Mouse (Mus musculus): ENCODE results near the gene Ext2. TPM values are rescaled to one million over a fixed set of nuclear protein-coding genes. Genes with fewer than 3 reads are reported as not detected.
A peak's percentile ranks its signal among the peaks of the same experiment; 100 is the strongest.

The Ext2 gene
- total RNA-seq, 2 experiments from 2014 or later: 55.4 to 62.4 TPM

DNA sequence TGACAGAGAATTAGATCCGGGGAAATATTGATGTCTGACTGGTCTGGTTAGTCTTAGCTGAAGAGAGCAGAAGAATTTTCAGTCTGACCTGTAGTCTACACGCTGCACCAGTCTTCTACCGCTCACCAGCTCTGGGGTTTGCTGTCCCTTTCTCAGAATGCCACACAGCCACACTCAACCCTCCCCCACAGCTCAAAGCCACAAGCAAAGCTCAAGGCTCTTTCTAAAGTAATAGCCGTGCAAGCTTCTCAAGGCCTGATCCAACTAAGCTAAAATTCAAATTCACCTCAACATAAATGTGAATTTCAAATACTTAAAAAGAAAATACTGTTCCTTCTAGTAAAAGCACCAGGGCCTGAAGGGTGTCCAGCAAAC is 45.3 kb downstream of the Ext2 start:
- DNase-seq (ENCODE audit: low spot score in 2 of 2): no peak

DNA sequence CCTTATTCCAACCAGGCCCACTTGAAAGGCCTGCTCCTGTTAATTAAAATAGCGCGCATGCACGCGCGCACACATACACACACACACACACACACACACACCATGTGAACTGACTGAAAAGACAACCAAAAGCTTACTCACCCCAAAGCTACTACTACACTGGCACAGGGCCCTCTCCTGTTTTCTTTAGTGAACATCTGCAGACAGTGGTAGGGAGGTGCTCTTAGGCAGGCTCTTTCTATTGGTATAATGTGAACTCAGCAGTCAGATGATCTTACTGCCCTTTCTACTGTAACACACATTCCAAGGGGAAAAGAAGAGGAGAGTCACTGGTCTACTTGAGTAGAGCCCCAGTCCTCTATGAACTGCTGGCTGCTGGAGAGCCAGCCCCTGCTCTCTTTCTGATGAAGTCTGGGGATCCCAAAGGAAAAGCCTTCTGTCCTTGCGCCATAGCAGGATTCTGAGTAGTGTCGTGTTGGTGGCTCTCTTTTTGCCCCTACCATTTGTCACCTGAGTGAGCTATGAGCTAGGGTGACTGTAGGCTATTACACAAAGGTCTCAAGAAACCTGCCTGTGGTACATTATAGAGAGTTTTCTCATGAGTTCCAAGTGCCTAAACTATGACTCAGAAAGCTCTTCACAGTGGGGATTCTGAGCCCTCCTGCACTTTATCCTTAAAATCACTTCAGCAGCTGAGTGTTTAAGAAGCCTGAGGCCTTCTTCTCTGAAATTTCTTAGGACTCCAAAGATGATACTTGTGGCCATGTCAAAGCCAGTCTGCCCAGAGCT is 45.9 kb downstream of the Ext2 start:
- DNase-seq (ENCODE audit: low spot score in 2 of 2): no peak

DNA sequence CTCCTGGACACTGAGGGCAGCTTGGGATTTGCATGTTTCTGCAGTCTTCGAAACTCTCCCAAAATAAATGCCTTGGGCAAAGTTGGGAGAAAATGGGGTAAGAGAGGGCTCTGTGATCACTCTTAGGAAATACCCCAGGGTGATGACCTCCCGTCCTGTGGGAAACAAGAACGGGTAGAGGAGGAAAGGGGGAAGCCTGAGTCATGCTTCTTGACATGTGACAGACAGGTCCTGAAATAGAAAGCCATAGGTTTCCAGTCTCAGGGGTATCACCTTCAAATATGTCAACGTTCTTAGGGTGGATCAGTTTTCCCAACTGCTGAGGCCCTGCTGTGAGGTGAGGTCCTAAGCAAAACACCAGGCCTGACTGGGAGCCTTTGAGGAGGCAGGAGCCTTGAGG is 46.9 kb downstream of the Ext2 start:
- DNase-seq (ENCODE audit: low spot score in 2 of 2): no peak

DNA sequence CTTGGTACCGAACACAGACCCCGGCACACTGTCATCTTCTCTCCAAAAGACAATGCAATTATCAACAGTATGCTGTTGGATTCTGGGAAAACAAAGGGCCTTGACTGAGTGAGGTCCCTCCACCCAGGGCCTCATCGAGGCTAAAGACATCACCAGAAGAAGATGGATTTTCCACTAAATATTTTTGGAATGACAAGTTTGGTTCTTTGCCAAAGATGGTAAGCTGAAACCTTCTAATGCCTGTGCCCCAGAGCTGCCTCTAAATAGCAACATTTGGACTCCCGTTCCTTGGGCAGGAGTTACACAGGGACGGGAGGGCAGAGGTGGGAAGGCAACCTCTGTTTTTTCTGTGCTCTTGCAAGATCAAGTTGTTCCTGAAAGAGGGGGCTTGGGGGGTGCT is 47.4 kb downstream of the Ext2 start:
- DNase-seq (ENCODE audit: low spot score in 2 of 2): no peak

DNA sequence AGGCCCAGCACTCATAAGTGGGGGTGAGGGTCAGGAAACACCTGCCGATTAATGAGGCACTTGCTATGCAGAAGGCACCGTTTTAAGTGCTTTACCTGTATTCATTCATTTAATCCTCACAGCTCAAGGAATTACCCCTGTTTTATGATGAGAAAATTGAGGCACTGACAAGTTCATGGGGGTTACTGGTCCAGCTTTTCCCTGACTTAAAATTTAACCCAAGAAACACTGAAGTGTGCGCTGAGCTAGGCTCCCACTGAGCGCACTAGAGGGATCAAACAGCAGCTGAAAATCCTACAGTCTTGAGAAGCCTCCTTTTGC is 49.6 kb downstream of the Ext2 start:
- DNase-seq (ENCODE audit: low spot score in 2 of 2): no peak

DNA sequence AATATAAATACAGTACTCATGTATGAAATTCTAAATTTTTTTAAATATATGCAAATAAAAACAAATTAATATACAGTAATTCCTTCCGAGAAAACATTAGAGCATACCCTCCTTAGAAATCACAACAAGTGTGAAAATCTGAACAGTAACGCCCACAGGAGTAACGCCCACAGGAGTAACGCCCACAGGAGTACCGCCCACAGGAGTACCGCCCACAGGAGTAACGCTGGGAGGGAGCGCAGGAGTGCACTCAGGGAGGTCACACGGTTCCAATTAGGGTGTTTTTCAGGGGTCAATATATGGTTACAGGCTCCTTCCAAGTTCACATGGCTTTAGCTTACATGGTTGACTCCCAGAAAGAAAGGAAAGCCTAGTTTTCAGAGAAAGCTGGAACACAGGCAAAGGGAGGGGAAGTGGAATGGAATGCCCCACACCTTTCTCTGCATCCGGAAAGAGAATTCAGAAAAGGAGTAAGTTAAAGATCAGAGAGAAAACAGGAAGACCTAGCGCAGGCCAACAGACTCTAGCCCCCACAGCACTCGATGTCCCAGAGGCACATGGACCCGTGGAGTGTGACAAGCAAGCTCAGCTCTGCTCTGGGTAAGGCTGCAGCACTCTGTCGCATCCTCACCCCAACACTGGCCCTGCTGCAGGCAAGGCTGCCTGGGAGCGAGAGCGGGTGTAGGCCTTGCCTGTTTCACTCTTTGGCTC is 50.2 kb downstream of the Ext2 start:
- DNase-seq (ENCODE audit: low spot score in 2 of 2): no peak

DNA sequence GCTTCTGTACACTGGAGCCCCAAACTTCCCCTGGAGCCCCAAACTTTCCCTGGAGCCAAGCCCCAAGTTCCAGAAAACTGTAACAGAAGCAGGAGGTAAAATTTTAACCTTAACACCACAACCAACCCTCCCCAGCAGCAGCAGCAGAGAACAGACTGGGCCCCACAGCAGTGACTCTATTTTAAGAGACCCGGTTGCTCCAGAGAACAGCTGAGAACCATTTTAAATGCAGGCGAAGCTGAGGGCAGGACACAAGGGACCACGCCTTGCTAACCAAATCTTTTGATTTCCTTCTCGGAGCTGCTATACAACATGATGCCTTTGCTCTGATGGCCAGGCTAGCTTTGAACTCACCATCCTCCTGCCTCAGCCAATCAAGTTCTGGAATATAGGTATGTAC is 51.5 kb downstream of the Ext2 start:
- no peak for DNase-seq (ENCODE audit: low spot score in 2 of 2)

DNA sequence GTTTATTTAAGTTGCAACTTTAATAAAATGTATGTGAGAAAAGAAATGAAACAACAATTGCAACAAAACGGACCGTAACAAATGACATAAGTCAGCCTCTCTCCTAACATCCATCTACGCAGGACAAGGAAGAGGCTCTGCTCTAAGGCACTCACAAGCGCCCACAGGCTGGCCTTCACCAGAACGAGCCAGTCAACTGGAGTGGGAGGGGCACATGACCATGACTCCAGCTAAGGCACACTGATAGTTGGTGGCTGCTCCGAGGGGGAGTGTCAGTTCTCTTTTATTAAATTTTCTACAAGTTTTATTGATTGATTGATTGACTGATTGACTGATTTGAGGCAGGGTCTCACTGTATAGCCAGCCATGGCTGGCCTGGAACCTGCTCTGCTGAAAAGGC is 52.5 kb downstream of the Ext2 start:
- no peak for DNase-seq (ENCODE audit: low spot score in 2 of 2)

DNA sequence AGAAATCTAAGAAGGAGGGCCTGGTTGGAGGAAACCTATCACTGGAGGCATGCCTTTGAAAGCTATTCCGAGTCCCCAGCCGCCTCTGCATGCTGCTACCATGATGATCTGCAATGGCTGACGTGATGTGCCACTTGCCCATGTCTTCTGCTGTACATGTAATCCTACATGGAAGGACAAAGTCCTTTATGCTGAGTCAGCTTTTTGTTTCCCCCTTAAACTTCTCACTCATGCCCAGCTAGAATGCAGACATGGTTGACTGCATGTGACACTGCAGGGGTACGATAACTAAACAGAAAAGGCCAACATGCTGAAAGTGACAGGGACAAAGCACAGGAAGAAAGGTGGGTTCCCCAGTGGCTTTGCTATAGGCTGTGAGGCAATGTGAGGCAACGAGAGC is 56.6 kb downstream of the Ext2 start:
- no peak for DNase-seq (ENCODE audit: low spot score in 2 of 2)

DNA sequence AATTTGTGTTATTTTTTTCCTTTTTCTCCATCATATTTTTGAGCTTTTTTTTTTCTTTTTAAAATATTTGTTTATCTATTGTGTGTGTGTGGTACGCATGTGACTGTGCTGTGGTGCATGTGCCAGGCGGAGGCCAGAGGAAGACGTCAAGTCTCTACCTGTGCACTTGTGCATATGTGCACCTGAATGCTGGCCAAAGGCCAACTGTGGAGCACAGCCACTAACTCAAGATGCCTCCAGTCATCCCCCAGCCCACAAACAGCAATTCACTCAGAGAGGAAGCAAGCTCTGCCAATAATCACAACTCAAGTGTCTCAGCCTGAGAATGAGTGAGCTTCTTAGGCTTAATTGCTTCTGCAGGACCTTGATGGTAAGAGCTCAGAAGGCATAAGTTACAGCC is 58.2 kb downstream of the Ext2 start:
- DNase-seq (ENCODE audit: low spot score in 2 of 2): no peak

DNA sequence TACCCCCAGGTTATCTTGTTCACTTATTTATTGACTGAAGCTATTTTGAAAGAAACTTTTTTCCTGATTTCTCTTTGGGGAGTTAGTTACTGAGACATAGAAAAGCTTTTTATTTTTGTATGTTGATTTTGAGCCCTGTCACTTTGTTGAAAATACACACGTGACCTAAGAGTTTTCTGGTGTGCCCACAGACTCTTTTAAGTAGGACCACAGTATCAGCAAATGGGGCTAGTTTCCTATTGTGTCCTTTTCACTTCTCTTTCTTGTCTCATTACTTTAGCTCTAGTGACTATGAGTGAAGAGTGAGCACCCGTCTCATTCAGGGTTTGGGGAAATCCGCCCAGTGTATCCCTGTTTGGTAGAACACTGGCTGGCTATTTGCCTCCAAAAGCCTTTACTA is 62.0 kb downstream of the Ext2 start:
- no peak for DNase-seq (ENCODE audit: low spot score in 2 of 2)

DNA sequence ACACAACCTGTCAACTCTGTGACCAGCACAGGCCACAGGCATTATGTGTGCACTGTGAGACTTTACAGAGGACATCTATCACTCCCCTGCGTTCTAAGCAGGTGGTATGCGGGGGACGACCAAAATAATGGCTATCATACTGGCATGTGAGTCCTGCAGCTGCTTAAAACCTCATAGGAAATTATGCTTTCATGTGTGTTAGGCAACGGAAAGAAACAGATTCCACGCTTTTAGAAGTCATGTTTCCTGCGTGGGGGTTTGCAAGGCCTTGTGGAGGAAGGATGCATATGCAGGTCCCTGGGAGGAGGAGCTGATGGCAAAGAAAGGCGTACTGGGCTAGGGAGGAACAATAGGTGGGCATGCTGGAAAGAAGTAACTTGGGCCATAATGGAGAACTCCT is 63.2 kb downstream of the Ext2 start:
- DNase-seq (ENCODE audit: low spot score in 2 of 2): no peak

DNA sequence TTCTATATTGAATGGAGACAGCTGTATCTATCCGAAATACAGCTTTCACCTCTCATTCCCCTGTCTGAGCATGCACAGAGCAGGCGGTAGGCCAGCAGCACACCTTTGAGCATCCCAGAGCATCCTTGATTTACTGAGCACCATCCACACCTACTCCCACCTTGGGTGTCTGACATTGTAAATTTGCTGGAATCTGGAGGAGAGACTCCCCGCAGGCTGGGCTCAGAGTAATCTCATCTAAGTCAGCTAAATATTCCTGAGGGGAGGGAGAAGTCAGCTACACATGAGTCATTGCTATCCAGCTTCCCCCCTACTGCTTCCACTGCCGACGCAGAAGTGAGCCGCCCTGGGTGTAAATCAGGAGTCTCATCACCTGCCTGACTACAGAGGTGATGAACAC is 64.1 kb downstream of the Ext2 start:
- DNase-seq (ENCODE audit: low spot score in 2 of 2): no peak

DNA sequence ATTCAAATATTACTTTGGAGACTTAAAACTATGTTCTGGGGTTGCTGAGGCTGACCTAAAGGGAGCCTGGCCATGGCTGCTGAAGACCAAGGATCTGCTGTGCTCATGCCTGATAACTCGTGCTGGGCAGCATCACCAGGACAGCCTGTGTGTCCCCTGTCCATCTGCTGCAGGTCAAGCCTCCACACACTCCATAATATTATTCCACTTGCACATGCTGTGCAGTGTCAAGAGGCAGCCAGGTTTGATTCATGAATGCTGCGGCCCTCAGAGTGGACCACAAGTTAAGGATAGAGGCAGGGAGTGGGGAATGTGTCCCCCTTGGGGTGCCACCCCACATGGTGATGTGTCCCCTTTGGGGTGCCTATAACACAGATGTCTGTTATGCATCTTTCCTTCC is 68.0 kb downstream of the Ext2 start:
- DNase-seq (ENCODE audit: low spot score in 2 of 2): no peak

DNA sequence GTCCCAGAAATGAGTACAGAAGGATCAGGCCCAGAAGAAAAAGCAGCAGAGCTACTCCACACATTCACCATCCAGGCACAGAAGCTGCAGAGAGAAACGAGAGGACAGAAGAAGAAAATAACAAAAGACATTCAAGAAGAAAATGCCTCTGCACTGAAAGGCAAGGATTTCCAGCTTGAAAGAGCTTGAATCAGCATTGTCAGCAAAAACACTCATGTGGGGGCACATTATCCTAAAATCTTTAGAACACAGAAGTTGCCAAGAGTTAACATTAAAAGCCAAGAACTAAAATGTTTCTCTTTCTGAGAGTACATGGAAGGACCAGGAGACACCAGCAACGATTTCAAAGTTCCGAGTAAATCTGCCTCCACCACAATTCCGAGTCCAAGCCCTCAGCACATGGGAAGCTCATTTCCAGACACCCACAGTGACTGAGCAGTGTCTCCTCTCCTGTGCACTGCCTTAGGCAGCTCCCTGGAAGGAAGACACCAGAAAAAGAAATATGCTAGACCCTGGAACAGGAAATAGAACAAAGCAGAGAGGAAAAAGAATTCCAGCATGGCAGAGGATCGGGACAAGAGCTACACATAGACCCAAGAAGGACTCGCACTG is 69.1 kb downstream of the Ext2 start:
- DNase-seq (ENCODE audit: low spot score in 2 of 2): no peak

DNA sequence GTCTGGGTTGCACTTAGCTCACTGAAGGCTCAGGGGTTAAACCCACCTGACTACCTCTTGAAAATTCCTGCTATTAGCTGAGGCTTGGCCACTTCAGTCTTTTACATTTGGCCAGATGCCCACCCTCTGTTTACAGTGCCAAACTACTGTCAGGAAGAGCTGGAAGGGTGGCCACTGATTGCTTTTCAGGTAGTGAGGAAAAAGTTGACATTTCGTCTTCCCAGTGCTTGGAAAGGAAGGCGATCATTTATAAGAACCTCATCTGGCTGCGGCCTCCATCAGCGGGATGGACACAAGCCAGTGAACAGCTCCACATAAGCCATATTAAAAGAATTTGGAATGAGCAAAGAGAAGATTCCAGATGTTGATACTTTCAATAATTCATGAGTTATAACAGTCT is 72.7 kb downstream of the Ext2 start:
- DNase-seq (ENCODE audit: low spot score in 2 of 2): no peak

DNA sequence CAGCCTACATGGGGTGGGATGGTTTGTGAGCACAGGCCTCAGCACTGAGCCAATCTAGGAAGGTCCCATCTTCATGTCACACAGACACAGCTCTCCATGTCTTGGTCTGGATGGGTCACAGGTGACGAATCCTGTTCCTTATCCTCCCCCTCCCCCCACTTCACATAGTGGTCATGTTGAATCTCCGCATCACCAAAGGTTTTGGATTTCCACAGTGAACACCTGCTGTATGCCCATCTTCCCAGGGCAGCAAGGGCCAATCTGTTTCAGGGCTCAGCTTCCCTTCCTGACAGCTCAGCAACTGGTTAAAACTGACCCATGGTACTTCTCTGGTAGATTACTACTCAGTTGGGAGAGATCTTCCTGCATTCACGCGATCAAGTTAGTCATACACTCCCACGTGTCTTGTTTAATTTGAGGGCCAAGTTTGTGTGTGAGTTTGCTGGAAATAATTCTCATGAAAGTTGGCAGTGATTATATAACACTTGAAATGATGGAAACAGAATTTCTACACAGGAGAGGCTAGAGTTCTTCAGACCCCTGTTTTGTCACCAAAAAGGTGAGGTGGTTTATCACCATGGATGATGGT is 74.7 kb downstream of the Ext2 start:
- DNase-seq (ENCODE audit: low spot score in 2 of 2): no peak

DNA sequence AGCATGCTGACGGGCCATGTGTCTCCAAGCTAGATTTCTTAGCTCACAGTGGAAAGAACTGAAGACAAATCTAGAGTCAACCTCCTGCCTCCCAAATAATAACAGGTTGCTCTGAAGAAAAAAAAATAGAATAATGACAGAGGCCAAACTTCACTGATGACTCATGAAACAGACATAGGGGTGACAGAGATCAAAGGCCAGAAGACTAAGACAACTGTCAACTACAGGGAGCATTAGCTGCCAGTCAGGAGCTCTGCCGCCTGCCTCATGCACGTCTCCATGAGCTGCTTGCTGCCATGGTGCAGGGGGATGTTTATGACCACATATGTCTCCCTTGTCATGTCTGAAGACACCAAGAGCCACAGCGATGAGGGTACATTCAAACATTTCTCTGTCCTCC is 75.7 kb downstream of the Ext2 start:
- DNase-seq (ENCODE audit: low spot score in 2 of 2): no peak

DNA sequence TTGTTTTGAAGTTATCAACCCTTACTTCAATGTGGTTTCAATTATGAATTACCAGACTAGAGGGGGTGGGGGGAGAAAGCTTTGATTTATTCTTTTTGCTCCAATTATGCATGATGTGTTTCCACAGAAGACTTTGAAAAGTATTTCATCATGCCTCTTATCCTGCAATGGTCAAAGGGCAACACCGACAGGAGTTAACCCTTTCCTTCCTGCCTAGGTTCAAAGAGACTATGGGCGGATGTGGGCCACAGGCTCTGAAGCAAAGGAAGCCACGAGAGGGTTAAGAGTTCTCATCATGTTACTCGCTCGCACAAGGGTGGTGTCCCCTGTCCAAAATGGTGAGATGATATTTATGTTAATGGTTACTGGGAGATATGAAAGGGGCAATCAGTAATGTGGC is 76.2 kb downstream of the Ext2 start:
- no peak for DNase-seq (ENCODE audit: low spot score in 2 of 2)

DNA sequence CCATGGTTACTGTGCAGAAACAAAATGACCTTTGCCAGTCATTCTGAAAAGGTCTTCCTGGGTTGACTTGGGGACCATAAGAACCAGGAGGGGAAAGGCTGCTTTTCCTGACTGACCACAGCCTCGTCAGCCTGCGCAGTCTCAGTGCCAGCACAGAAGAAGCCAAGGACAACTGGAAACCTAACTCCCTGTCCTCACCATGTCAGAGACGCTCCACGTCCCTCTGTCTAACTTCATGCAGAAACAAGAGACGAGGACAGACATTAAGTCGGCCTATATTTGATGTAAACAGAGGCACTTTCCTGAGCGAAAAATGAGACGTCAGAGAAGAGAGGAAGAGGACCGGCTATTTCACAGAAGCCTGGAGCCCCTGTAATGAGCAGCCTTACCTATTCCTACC is 76.6 kb downstream of the Ext2 start:
- no peak for DNase-seq (ENCODE audit: low spot score in 2 of 2)

DNA sequence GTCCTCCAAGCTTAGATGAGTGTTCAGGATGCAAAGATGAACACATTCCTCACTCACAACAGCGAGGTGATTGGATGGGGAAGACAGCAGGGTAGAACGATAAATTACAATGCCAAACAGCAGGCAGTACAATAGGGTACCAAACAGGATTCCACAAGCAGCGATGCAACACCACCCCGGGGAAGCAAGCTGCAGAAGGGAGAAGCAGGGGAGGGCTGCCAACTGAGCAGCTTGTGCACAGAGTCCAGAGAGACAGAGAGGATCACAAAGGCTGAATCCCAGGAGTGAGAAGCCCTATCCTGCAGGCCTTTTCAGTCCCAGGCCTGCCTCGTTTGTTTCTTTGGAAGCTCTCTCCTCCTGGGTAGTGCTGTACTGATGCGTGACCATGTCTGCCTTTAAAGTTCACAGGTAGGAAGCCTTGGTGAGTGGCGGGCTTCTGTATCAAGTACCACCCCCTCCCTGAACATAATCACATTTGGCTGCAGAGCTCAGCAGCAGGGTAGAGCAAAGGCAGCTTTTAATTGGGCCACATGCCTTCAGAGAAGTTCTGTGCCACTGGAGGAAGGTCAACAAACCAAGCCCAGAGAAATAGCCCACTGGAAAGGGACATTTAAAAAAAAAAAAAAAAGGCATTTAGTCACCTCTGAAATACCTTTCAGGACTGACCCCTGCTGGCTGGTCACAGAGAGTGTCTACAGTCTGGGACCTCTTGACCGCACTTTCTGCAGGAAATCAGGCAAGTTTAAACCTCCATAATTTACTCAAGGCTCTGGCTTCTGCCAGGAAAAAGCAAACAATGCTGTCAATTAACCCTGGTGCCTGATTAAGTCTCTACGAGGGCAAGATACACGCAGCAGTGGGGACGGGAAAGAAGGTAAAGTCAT is 77.8 kb downstream of the Ext2 start:
- peak; percentile 55 to 67 for DNase-seq (ENCODE audit: low spot score in 2 of 2)
